Mouse (Mus musculus) cerebellum, postnatal 4 days (tissue): Measurements from ENCODE around the gene Ikzf3.
A peak's percentile ranks its signal among the peaks of the same experiment; 100 is the strongest.

Source experiments
- DNase-seq, 2 experiments: peaks; one replicate each; pipeline ENCODE4 v3.0.0; 2022; ENCODE audit warnings: low spot score in 2 of 2, mixed read lengths in 1 of 2

Gene Ikzf3

GRCm38 (mm10) chr11:98446562-98447474 lies 99.0 kb downstream of the Ikzf3 start:
- no peak for DNase-seq

GRCm38 (mm10) chr11:98446213-98446561 lies 99.6 kb downstream of the Ikzf3 start, which contains the start of gene Grb7:
Gene Grb7 (plus strand): TSS chr11:98446394.
- no peak for DNase-seq

- no peak for DNase-seq
Observed at GRCm38 (mm10) chr11:98445679-98446078, 100.2 kb downstream of the Ikzf3 start.

GRCm38 (mm10) chr11:98445238-98445637 lies 100.6 kb downstream of the Ikzf3 start:
- DNase-seq: no peak

GRCm38 (mm10) chr11:98443688-98444087 lies 102.1 kb downstream of the Ikzf3 start:
- no peak for DNase-seq

- peak; percentile 96 to 99 for DNase-seq
Observed at GRCm38 (mm10) chr11:98438331-98439158, 107.3 kb downstream of the Ikzf3 start, which contains the start of gene Mien1. Gene Mien1 (minus strand): TSS chr11:98438991.

GRCm38 (mm10) chr11:98437441-98437840 lies 108.4 kb downstream of the Ikzf3 start:
- no peak for DNase-seq

- no peak for DNase-seq
Observed at GRCm38 (mm10) chr11:98435723-98436122, 110.1 kb downstream of the Ikzf3 start.

GRCm38 (mm10) chr11:98431743-98432502 lies 113.9 kb downstream of the Ikzf3 start:
- DNase-seq: no peak

- DNase-seq: no peak
Observed at GRCm38 (mm10) chr11:98428436-98428835, 117.4 kb downstream of the Ikzf3 start.

GRCm38 (mm10) chr11:98426592-98426991 lies 119.2 kb downstream of the Ikzf3 start:
- no peak for DNase-seq

GRCm38 (mm10) chr11:98418939-98419547 lies 126.8 kb downstream of the Ikzf3 start:
- DNase-seq: no peak

- no peak for DNase-seq
Observed at GRCm38 (mm10) chr11:98418273-98418672, 127.6 kb downstream of the Ikzf3 start.

GRCm38 (mm10) chr11:98417074-98417473 lies 128.8 kb downstream of the Ikzf3 start:
- no peak for DNase-seq
